Mouse (Mus musculus) erythroblast, adult 5-6 weeks (primary cell): ENCODE measurements around the gene Fgf6. TPM values are rescaled to one million over a fixed set of nuclear protein-coding genes. Genes with fewer than 3 reads are reported as not detected.

Source experiments
- ATAC-seq: replicated peaks from 2 replicates; pipeline ENCODE4 v1.8.0; 2016; ENCODE audit warnings: moderate number of reproducible peaks, mild to moderate bottlenecking, moderate TSS enrichment, inconsistent platforms; ENCODE audit not compliant: poor library complexity, low FRiP score, severe bottlenecking
- total RNA-seq, 2 experiments: library from RNA; stranded (forward) in 1 of 2; stranded (reverse) in 1 of 2; fragments of 150-400 nt in 1 of 2; fragments of 200-764, 138-1000 nt in 1 of 2; gene quantifications; 2 replicates each; pipeline versions ENCODE4 v1.2.3 to v1.2.4; 2015 to 2017; ENCODE audit warnings: low replicate concordance in 2 of 2

Fgf6 gene
- total RNA-seq (2015; ENCODE audit: low replicate concordance) (not detected in 2 replicates), total RNA-seq (2017; ENCODE audit: low replicate concordance) (not detected in 2 replicates)

GRCm38 (mm10) chr6:127014906-127015770 is at the start of gene Fgf6:
TSS of gene Fgf6 (plus strand) at chr6:127015586.
- no peak for ATAC-seq

GRCm38 (mm10) chr6:126966241-126967026 is 49.0 kb upstream of the Fgf6 start:
- no peak for ATAC-seq

GRCm38 (mm10) chr6:126981539-126982234 is 33.7 kb upstream of the Fgf6 start:
- ATAC-seq, result no peak

GRCm38 (mm10) chr6:126993676-126994075 is 21.7 kb upstream of the Fgf6 start:
- ATAC-seq, result no peak

- no peak for ATAC-seq
These were observed 19.9 kb upstream of the Fgf6 start for GRCm38 (mm10) chr6:126995494-126995893.

- ATAC-seq, result no peak
These were observed 19.0 kb upstream of the Fgf6 start for GRCm38 (mm10) chr6:126996399-126996798.

- ATAC-seq, result no peak
These were observed 9.7 kb upstream of the Fgf6 start for GRCm38 (mm10) chr6:127005646-127006045.

- no peak for ATAC-seq
These were observed 8.8 kb upstream of the Fgf6 start for GRCm38 (mm10) chr6:127006551-127006950.

GRCm38 (mm10) chr6:127010021-127010420 is 5.4 kb upstream of the Fgf6 start:
- no peak for ATAC-seq

- ATAC-seq, result no peak
These were observed 3.3 kb upstream of the Fgf6 start for GRCm38 (mm10) chr6:127011947-127012535.

GRCm38 (mm10) chr6:127019254-127019653 is 3.9 kb downstream of the Fgf6 start:
- ATAC-seq, result no peak

- ATAC-seq, result no peak
These were observed 5.0 kb downstream of the Fgf6 start for GRCm38 (mm10) chr6:127020431-127020830.

- ATAC-seq, result no peak
These were observed 9.4 kb downstream of the Fgf6 start for GRCm38 (mm10) chr6:127024836-127025235.

GRCm38 (mm10) chr6:127034760-127035159 is 19.4 kb downstream of the Fgf6 start:
- ATAC-seq, result no peak

- no peak for ATAC-seq
These were observed 29.5 kb downstream of the Fgf6 start for GRCm38 (mm10) chr6:127044909-127045308.

GRCm38 (mm10) chr6:127050847-127051246 is 35.5 kb downstream of the Fgf6 start:
- no peak for ATAC-seq

- no peak for ATAC-seq
These were observed 41.7 kb downstream of the Fgf6 start for GRCm38 (mm10) chr6:127056990-127057588.

GRCm38 (mm10) chr6:127059975-127060374 is 44.6 kb downstream of the Fgf6 start:
- ATAC-seq, result no peak

- no peak for ATAC-seq
These were observed 48.5 kb downstream of the Fgf6 start for GRCm38 (mm10) chr6:127063915-127064314.
